Mouse (Mus musculus) kidney, embryonic 14.5 days (tissue): ENCODE measurements at regions not wholly inside any gene's neighbourhood (a gene's known extent, or its start where the extent isn't known, plus 50 kb on each side); places are given as distances from the start of the nearest gene placed in this dataset.
A peak's percentile ranks its signal among the peaks of the same experiment; 100 is the strongest.

Source experiments
- ATAC-seq: fragments of 200-750 bp; cut with Nextera tagmentation; 2 replicates; pipeline ENCODE4 v1.8.0; 2017; ENCODE audit warnings: moderate number of reproducible peaks, mild to moderate bottlenecking, moderate TSS enrichment, moderate library complexity; ENCODE audit not compliant: low FRiP score, low TSS enrichment
- H3K27ac ChIP-seq: fragments of 300-500 bp; sonication (generic); 2 replicates; pipeline ENCODE4 v1.5.1; 2014; ENCODE audit warnings: low read depth, mild to moderate bottlenecking, low read length, moderate library complexity, mixed read lengths
- H3K27me3 ChIP-seq: fragments of 300-500 bp; sonication (generic); 2 replicates; pipeline ENCODE4 v1.6.1; 2014; ENCODE audit warnings: mild to moderate bottlenecking, low read length; ENCODE audit not compliant: control insufficient read depth, insufficient read depth
- H3K36me3 ChIP-seq: fragments of 300-500 bp; sonication (generic); 2 replicates; pipeline ENCODE4 v1.6.1; 2014; ENCODE audit warnings: low read length, mixed read lengths; ENCODE audit not compliant: control insufficient read depth, insufficient read depth
- H3K4me1 ChIP-seq: fragments of 300-500 bp; sonication (generic); 2 replicates; pipeline ENCODE4 v1.6.1; 2014; ENCODE audit warnings: low read length, mixed read lengths; ENCODE audit not compliant: control insufficient read depth, insufficient read depth
- H3K4me2 ChIP-seq: fragments of 300-500 bp; sonication (generic); replicated peaks from 2 replicates; pipeline ENCODE4 v1.6.1; 2014; ENCODE audit warnings: low read depth, mild to moderate bottlenecking, low read length
- H3K4me3 ChIP-seq: fragments of 300-500 bp; sonication (generic); 2 replicates; pipeline ENCODE4 v1.5.1; 2014; ENCODE audit warnings: mild to moderate bottlenecking, low read length
- H3K9ac ChIP-seq: fragments of 300-500 bp; sonication (generic); 2 replicates; pipeline ENCODE4 v1.6.1; 2014; ENCODE audit warnings: low read depth, mild to moderate bottlenecking, low read length, moderate library complexity
- H3K9me3 ChIP-seq: fragments of 300-500 bp; sonication (generic); 2 replicates; pipeline ENCODE4 v1.6.1; 2016; ENCODE audit warnings: low read length; ENCODE audit not compliant: control insufficient read depth
- WGBS: fragments of 180-500 bp; shearing (Covaris S2); extraction: QIAGEN DNeasy Blood & Tissue Kit; methylation state at CpG from one replicate; pipeline ENCODE4 v1.1.7; 2014; 5-methylcytosine and 5-hydroxymethylcytosine counted together

GRCm38 (mm10) chr1:43367151-43367895, 77.1 kb upstream of the Nck2 start:
- Histone ChIP-seq H3K4me1 (peaks cover 3% of the 10 kb centered on the region; the same call in 1 of the 2 replicates), H3K27ac (no peak overlapping the region), H3K4me3 (no peak overlapping the region), H3K27me3 (no peaks in the 10 kb centered on the region), H3K4me2 (no peak overlapping the region), H3K36me3 (no peaks in the 10 kb centered on the region), H3K9ac (no peak overlapping the region), H3K9me3 (no peaks in the 10 kb centered on the region)
- 79% methylated on average over 5 of the region's 5 CpGs for WGBS
- no peak for ATAC-seq

- no peaks in the 10 kb centered on the region for H3K9me3 ChIP-seq
- no peak for ATAC-seq
- no peaks in the 10 kb centered on the region for H3K4me1 ChIP-seq
- no peak overlapping the region for H3K9ac ChIP-seq
- H3K27ac ChIP-seq = no peak overlapping the region
- H3K27me3 ChIP-seq = no peaks in the 10 kb centered on the region
- no peaks in the 10 kb centered on the region for H3K36me3 ChIP-seq
- H3K4me2 ChIP-seq = no peak overlapping the region
- WGBS = 92% methylated on average over 1 of the region's 1 CpGs
- H3K4me3 ChIP-seq = no peak overlapping the region
These were observed 72.5 kb upstream of the Nck2 start for GRCm38 (mm10) chr1:43371863-43372262.

GRCm38 (mm10) chr1:43374946-43375345, 69.4 kb upstream of the Nck2 start:
- Histone ChIP-seq H3K9ac (no peak overlapping the region), H3K4me3 (no peak overlapping the region), H3K4me2 (no peak overlapping the region), H3K4me1 (no peaks in the 10 kb centered on the region), H3K36me3 (no peaks in the 10 kb centered on the region), H3K27me3 (no peaks in the 10 kb centered on the region), H3K9me3 (no peaks in the 10 kb centered on the region), H3K27ac (no peak overlapping the region)
- ATAC-seq = no peak
- 53% methylated on average over 5 of the region's 5 CpGs for WGBS

GRCm38 (mm10) chr1:43375851-43376250, 68.5 kb upstream of the Nck2 start:
- Histone ChIP-seq H3K36me3 (no peaks in the 10 kb centered on the region), H3K27ac (no peak overlapping the region), H3K27me3 (no peaks in the 10 kb centered on the region), H3K4me2 (no peak overlapping the region), H3K4me3 (no peak overlapping the region), H3K9ac (no peak overlapping the region), H3K4me1 (no peaks in the 10 kb centered on the region), H3K9me3 (no peaks in the 10 kb centered on the region)
- 83% methylated on average over 4 of the region's 4 CpGs for WGBS
- no peak for ATAC-seq

- no peak for ATAC-seq
- H3K9ac ChIP-seq = no peak overlapping the region
- H3K4me1 ChIP-seq = no peaks in the 10 kb centered on the region
- WGBS = 89% methylated on average over 4 of the region's 4 CpGs
- H3K36me3 ChIP-seq = no peaks in the 10 kb centered on the region
- H3K9me3 ChIP-seq = no peaks in the 10 kb centered on the region
- no peak overlapping the region for H3K4me2 ChIP-seq
- no peaks in the 10 kb centered on the region for H3K27me3 ChIP-seq
- H3K27ac ChIP-seq = peak overlapping the region; percentile 11
- H3K4me3 ChIP-seq = no peak overlapping the region
These were observed 66.7 kb upstream of the Nck2 start for GRCm38 (mm10) chr1:43377491-43378263.

- Histone ChIP-seq H3K27ac (no peak overlapping the region), H3K9ac (no peak overlapping the region)
These were observed 59.4 kb upstream of the Nck2 start for GRCm38 (mm10) chr1:43385008-43385407.

GRCm38 (mm10) chr1:43394035-43394434, 50.3 kb upstream of the Nck2 start:
- ATAC-seq = no peak
- WGBS = 93% methylated on average over 2 of the region's 2 CpGs
- no peak overlapping the region for H3K9ac ChIP-seq
- H3K9me3 ChIP-seq = no peaks in the 10 kb centered on the region
- H3K4me2 ChIP-seq = no peak overlapping the region
- no peak overlapping the region for H3K27ac ChIP-seq
- no peaks in the 10 kb centered on the region for H3K4me1 ChIP-seq
- H3K36me3 ChIP-seq = no peaks in the 10 kb centered on the region
- H3K27me3 ChIP-seq = no peaks in the 10 kb centered on the region
- H3K4me3 ChIP-seq = no peak overlapping the region

More at GRCm38 (mm10) chr1:43385008-43385407, 59.4 kb upstream of the Nck2 start:
- no peaks in the 10 kb centered on the region for H3K27me3 ChIP-seq
- no peaks in the 10 kb centered on the region for H3K36me3 ChIP-seq
- no peak overlapping the region for H3K4me3 ChIP-seq
- H3K4me1 ChIP-seq = no peaks in the 10 kb centered on the region
- no peaks in the 10 kb centered on the region for H3K9me3 ChIP-seq
- no peak for ATAC-seq
- no peak overlapping the region for H3K4me2 ChIP-seq
